Mouse (Mus musculus) ovary, postnatal 14 days (tissue): ENCODE measurements at regions not wholly inside any gene's neighbourhood (a gene's known extent, or its start where the extent isn't known, plus 50 kb on each side); places are given as distances from the start of the nearest gene placed in this dataset.
"Not testable (repeated sequence)": the region's sequence is repeated elsewhere in the genome, so short reads cannot be mapped to it uniquely, and the experiment has no call there.

Source experiments
- DNase-seq: peaks from one replicate; pipeline ENCODE4 v3.0.0; 2022; ENCODE audit warnings: low spot score

GRCm38 (mm10) chr11:52460190-52460780 is 64.1 kb downstream of the 9530068E07Rik start:
- no peak for DNase-seq

GRCm38 (mm10) chr11:52471128-52471527 is 74.9 kb downstream of the 9530068E07Rik start:
- DNase-seq = not testable (repeated sequence)

DNA sequence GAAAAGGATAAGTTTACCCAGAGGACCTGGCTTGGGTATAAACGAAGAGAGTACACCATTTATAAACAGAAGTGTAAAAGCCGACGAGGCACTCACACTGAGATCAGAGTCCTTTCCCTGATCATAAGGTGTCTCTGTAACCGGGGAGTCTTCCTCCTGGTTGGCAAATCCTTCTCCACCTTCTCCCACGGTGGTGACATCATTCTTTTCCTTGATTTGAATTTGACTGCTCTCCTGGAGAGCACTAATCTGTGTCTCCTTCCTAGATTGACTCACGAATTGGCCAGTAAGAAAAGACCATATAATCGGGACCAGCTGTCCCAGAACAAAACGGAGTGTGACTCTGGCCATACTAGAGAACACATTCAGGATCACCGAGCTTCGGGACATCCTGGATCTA is 83.9 kb downstream of the 9530068E07Rik start:
- not testable (repeated sequence) for DNase-seq

- not testable (repeated sequence) for DNase-seq
Observed at GRCm38 (mm10) chr11:52480694-52481093, 84.5 kb downstream of the 9530068E07Rik start.

- not testable (repeated sequence) for DNase-seq
Observed at GRCm38 (mm10) chr11:52483534-52483933, 87.3 kb downstream of the 9530068E07Rik start.

DNA sequence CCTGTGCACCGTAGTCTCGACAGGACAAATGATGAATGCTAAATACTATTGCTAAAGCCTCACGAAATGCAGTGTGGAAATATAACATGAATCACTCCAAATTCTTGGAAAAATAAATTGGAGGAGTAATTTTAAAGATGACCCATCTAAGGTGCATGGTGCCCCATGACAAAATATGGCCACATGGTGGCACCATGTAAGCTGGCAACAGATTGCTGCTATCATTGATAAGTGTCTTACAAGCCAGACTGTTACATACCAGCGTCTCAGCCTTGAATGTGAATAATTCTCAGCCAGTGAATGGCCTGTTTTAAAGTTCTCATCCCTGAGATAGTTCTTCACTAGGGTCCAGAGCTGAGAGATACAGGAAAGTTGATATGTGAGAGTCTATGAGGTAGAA is 92.3 kb downstream of the 9530068E07Rik start:
- not testable (repeated sequence) for DNase-seq

DNA sequence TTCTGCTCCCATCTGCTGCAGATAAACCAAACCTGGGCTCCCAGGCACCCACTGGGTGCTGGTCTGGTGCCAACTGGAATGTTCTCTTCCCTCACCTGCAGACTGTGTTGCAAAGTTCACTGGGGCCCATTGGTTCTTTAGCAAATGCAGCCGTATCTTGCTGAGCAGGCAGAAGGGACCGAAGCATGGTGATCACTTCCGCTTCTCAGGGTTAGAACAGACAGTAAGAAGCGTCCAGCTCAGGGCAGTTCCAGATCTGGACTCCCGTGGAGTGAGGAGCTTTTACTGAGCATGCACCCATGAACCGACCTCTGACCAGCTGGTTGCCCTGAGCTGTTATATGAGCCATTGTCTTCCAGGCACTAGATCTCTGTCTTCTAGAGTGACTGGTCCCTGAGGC is 97.1 kb downstream of the 9530068E07Rik start:
- no peak for DNase-seq

GRCm38 (mm10) chr11:52496908-52497307 is 100.7 kb downstream of the 9530068E07Rik start:
- no peak for DNase-seq

DNA sequence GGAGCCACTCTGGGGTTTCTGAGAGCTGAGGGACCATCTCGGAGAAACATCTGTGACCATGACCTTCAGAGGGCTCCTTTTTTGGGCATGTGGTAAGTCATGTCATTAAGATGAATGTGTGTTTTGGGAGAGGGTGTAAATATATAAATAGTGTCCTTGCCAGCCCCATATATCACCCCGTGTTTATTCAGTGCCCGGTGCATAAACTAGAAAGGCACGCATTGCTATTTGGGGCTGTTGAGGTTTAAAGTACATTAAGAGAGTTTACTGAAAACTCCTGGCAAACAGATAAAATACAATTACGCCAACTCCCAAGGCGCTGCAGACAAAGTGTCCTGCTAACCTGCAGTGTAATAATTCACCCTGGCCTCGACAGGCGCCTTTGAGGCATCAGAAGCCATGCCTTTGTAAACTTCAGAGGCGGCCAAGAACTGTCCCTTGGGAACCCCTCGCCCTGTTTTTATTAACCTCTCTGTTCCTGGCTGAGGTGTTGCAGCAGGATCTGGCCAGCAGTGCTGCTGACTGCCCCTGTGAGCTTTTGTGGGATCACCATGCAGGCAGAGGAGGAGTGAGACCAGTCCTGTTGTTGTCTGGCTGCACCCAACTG is 106.6 kb downstream of the 9530068E07Rik start:
- no peak for DNase-seq

- no peak for DNase-seq
Observed at GRCm38 (mm10) chr11:52511831-52512297, 115.6 kb downstream of the 9530068E07Rik start.

GRCm38 (mm10) chr11:52517330-52517729 is 121.1 kb downstream of the 9530068E07Rik start:
- DNase-seq = no peak

GRCm38 (mm10) chr11:52519877-52520276 is 123.6 kb downstream of the 9530068E07Rik start:
- no peak for DNase-seq

DNA sequence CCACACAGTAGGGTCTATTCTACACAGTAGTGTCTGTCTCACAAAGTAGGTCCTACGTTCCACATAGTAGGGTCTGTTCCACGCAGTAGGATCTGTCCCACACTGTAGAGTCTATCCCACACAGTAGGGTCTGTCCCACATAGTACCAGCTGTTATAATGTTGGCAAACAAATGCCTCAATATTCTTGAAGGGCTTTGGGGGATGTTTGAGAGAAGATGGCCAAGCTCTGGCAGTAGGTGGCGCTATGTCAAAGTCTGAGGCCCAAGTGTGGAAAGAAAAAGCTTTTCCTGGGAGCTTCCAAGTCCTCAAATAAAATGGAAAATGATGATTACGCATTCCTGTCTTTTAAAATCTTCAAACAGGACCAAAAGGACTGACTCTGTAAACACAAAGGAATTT is 125.7 kb downstream of the 9530068E07Rik start:
- DNase-seq = peak; percentile 63

GRCm38 (mm10) chr11:52522384-52522783 is 126.2 kb downstream of the 9530068E07Rik start:
- DNase-seq = no peak

GRCm38 (mm10) chr11:52523191-52523590 is 127.0 kb downstream of the 9530068E07Rik start:
- DNase-seq = no peak

DNA sequence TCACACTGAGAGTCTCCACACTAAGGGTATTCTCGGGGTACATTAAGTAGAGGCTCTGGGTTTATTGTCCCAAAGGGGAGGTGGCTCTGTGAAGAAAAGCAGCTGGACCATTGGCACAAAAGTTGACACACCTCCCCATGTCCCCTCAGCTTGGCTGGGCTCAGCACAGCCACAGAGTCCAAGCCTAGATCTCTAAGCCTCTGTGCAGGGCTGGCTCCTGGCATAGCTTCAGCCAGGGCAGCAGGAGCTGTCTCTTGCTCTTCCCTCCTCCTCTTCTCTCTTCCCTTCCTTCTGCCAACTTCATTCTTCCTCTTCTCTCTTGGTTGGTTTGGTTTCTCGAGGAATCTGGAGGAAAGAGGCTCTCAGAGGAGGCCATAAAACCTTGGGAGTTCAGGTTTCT is 127.4 kb downstream of the 9530068E07Rik start:
- no peak for DNase-seq

GRCm38 (mm10) chr11:52525446-52525845 is 129.2 kb downstream of the 9530068E07Rik start:
- no peak for DNase-seq

- DNase-seq = no peak
Observed at GRCm38 (mm10) chr11:52526306-52526705, 130.1 kb downstream of the 9530068E07Rik start.

GRCm38 (mm10) chr11:52533379-52533778 is 137.2 kb downstream of the 9530068E07Rik start:
- DNase-seq = no peak

DNA sequence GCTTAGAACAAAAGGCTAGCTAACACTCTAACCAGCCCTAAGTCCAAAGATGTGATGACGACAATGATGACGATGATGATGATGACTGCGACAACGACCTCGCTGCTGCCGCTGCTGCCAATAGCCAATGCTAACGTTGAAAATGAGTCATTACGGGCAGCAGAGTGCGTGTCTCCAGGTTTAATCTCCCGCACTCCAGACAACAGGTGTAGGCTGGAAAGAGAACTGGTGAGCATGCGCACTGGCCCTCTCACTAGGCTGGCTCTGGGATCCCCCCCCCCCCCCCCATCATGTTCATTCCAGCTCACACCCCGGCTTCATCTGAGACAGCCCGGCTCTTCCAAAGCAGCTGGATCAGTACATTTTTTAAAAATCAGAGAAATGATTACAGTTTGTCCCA is 138.4 kb downstream of the 9530068E07Rik start:
- no peak for DNase-seq

DNA sequence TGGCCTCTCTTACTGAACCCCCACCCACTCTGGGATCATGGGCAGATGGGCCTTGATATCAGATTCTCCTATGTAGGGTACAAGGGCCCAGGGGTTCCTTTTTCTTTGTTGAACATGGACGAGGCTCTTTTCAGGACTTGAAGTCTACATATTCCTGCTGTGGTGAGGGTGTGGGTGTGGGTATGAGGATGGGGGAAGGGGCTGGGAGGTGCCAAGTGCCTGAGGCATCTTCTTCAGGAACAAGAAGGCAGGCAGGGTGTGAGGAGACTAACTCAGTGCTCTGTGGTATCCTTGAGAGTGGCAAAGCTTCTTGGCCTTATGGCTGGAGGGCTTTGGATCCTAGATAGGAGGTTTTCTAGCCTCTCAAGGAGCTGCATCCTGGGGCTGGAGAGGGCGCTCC is 140.0 kb downstream of the 9530068E07Rik start:
- DNase-seq = no peak

GRCm38 (mm10) chr11:52536841-52537240 is 140.6 kb downstream of the 9530068E07Rik start:
- no peak for DNase-seq

- DNase-seq = no peak
Observed at GRCm38 (mm10) chr11:52537819-52538435, 141.7 kb downstream of the 9530068E07Rik start.
